Mouse (Mus musculus): ENCODE measurements at regions not wholly inside any gene's neighbourhood (a gene's known extent, or its start where the extent isn't known, plus 50 kb on each side); places are given as distances from the start of the nearest gene placed in this dataset.

GRCm38 (mm10) chr9:61291646-61292045 lies 80.5 kb upstream of the Tle3 start:
- Histone ChIP-seq H3K4me2 (ENCODE audit: insufficient read depth, low read depth, poor library complexity, severe bottlenecking) (no peak overlapping the region), H3K27ac (ENCODE audit: insufficient read depth, low read depth) (no peak overlapping the region), H3K9ac (ENCODE audit: insufficient read depth, low read depth) (no peak overlapping the region), H3K9me3 (replicated peaks; ENCODE audit: low read length) (peaks cover 4% of the 10 kb centered on the region), H3K4me1 (ENCODE audit: control insufficient read depth in 1 of 2, insufficient read depth in 2 of 2) (no peaks in the 10 kb centered on the region), H3K79me2 (replicated peaks; ENCODE audit: control insufficient read depth, extremely low read depth, insufficient read depth, poor library complexity, severe bottlenecking) (no peaks in the 10 kb centered on the region), H3K4me3 (replicated peaks in 1 of 3; ENCODE audit: low read depth in 2 of 3, low read length in 2 of 3, poor library complexity in 1 of 3) (no peak overlapping the region), H3K27me3 (replicated peaks) (no peaks in the 10 kb centered on the region), H3K36me3 (replicated peaks in 1 of 2; ENCODE audit: control insufficient read depth in 1 of 2, insufficient read depth in 1 of 2, low read length in 1 of 2) (no peaks in the 10 kb centered on the region)
- TF ChIP-seq RAD21 (IDR thresholded peaks at IDR 0.05; ENCODE audit: low read depth, low read length) (no peak), CHD2 (IDR thresholded peaks at IDR 0.05; ENCODE audit: low read length) (no peak), HCFC1 (IDR thresholded peaks at IDR 0.05; ENCODE audit: low read depth, low read length) (no peak), TCF12 (IDR thresholded peaks at IDR 0.05; ENCODE audit: low read depth, low read length) (no peak), SMC3 (IDR thresholded peaks at IDR 0.05; ENCODE audit: low read depth, low read length) (no peak), ELF1 (IDR thresholded peaks at IDR 0.05; ENCODE audit: low read depth, low read length) (no peak), ZMIZ1 (IDR thresholded peaks at IDR 0.05; ENCODE audit: low read depth, low read length) (no peak), PAX5 (IDR thresholded peaks at IDR 0.05; ENCODE audit: low read length) (no peak), MAX (IDR thresholded peaks at IDR 0.05; ENCODE audit: low read length) (no peak), BHLHE40 (IDR thresholded peaks at IDR 0.05; ENCODE audit: low read depth, low read length) (no peak), ETS1 (conservative IDR thresholded peaks at IDR 0.05; ENCODE audit: low read depth, low read length) (no peak), TBP (conservative IDR thresholded peaks at IDR 0.05; ENCODE audit: low read depth, low read length) (no peak), CTCF (conservative IDR thresholded peaks at IDR 0.05 in 1 of 2, IDR thresholded peaks at IDR 0.05 in 1 of 2; ENCODE audit: low read depth in 2 of 2, low read length in 2 of 2) (no peak), NRF1 (IDR thresholded peaks at IDR 0.05; ENCODE audit: low read depth, low read length) (no peak)
- in situ Hi-C loops (cut with MboI; ENCODE audit: low pct_ligation_motif_present, low pct_unique_long_range_greater_than_20kb, low sequenced_read_pairs) (loop anchor here (25.0 kb wide), 1 partner anchor 229 kb away; no protein-coding TSS in a partner anchor), dilution Hi-C loops (cut with MboI; ENCODE audit: extremely low pct_ligation_motif_present, extremely low pct_unique_long_range_greater_than_20kb, low sequenced_read_pairs) (no loop called here)
- DNase-seq (ENCODE audit: extremely low read depth): no peak

- no peak for TF ChIP-seq MAZ (IDR thresholded peaks at IDR 0.05; ENCODE audit: low read depth, low read length)
- no peak for TF ChIP-seq RAD21 (IDR thresholded peaks at IDR 0.05; ENCODE audit: low read depth, low read length)
- no peak for TF ChIP-seq USF1 (IDR thresholded peaks at IDR 0.05; ENCODE audit: low read depth, low read length)
- TF ChIP-seq BHLHE40 (IDR thresholded peaks at IDR 0.05; ENCODE audit: low read depth, low read length): no peak
- TF ChIP-seq NELFE (IDR thresholded peaks at IDR 0.05; ENCODE audit: low read depth, low read length): no peak
- no peak for TF ChIP-seq ZNF384 (IDR thresholded peaks at IDR 0.05; ENCODE audit: low read depth, low read length)
- TF ChIP-seq GABPA (IDR thresholded peaks at IDR 0.05; ENCODE audit: insufficient replicate concordance, low read depth, low read length): no peak
- no peak for TF ChIP-seq EP300 (IDR thresholded peaks at IDR 0.05; ENCODE audit: low read length)
- TF ChIP-seq CHD2 (IDR thresholded peaks at IDR 0.05; ENCODE audit: low read length): no peak
- TF ChIP-seq RCOR1 (conservative IDR thresholded peaks at IDR 0.05; ENCODE audit: low read depth, low read length): no peak
- TF ChIP-seq SMC3 (IDR thresholded peaks at IDR 0.05; ENCODE audit: low read depth, low read length): no peak
- TF ChIP-seq PAX5 (IDR thresholded peaks at IDR 0.05; ENCODE audit: low read length): no peak
- no peak for TF ChIP-seq HCFC1 (IDR thresholded peaks at IDR 0.05; ENCODE audit: low read depth, low read length)
- no peak for TF ChIP-seq MAFK (IDR thresholded peaks at IDR 0.05; ENCODE audit: insufficient replicate concordance, low read length)
- no peak for TF ChIP-seq MAX (IDR thresholded peaks at IDR 0.05; ENCODE audit: low read length)
- TF ChIP-seq JUND (conservative IDR thresholded peaks at IDR 0.05; ENCODE audit: low read depth, low read length): no peak
- TF ChIP-seq IRF4 (IDR thresholded peaks at IDR 0.05; ENCODE audit: low read depth, low read length): no peak
- no peak for TF ChIP-seq SIN3A (IDR thresholded peaks at IDR 0.05; ENCODE audit: low read length)
- no peak for TF ChIP-seq TCF12 (IDR thresholded peaks at IDR 0.05; ENCODE audit: low read depth, low read length)
- Histone ChIP-seq H3K4me3 (replicated peaks in 1 of 3; ENCODE audit: low read depth in 2 of 3, low read length in 2 of 3, poor library complexity in 1 of 3) (no peak overlapping the region), H3K4me2 (ENCODE audit: insufficient read depth, low read depth, poor library complexity, severe bottlenecking) (no peak overlapping the region), H3K9ac (ENCODE audit: insufficient read depth, low read depth) (no peak overlapping the region), H3K36me3 (replicated peaks in 1 of 2; ENCODE audit: control insufficient read depth in 1 of 2, insufficient read depth in 1 of 2, low read length in 1 of 2) (no peaks in the 10 kb centered on the region), H3K27ac (ENCODE audit: insufficient read depth, low read depth) (no peak overlapping the region), H3K4me1 (ENCODE audit: control insufficient read depth in 1 of 2, insufficient read depth in 2 of 2) (no peaks in the 10 kb centered on the region), H3K9me3 (replicated peaks; ENCODE audit: low read length) (peaks cover 4% of the 10 kb centered on the region), H3K27me3 (replicated peaks) (no peaks in the 10 kb centered on the region), H3K79me2 (replicated peaks; ENCODE audit: control insufficient read depth, extremely low read depth, insufficient read depth, poor library complexity, severe bottlenecking) (no peaks in the 10 kb centered on the region)
- in situ Hi-C loops (cut with MboI; ENCODE audit: low pct_ligation_motif_present, low pct_unique_long_range_greater_than_20kb, low sequenced_read_pairs): loop anchor here (25.0 kb wide), 1 partner anchor 230 kb away; no protein-coding TSS in a partner anchor
- dilution Hi-C loops (cut with MboI; ENCODE audit: extremely low pct_ligation_motif_present, extremely low pct_unique_long_range_greater_than_20kb, low sequenced_read_pairs): no loop called here
- no peak for DNase-seq (ENCODE audit: extremely low read depth)
These were observed 79.7 kb upstream of the Tle3 start for GRCm38 (mm10) chr9:61292501-61292900.
